Mouse (Mus musculus): ENCODE data around the gene Zdhhc18. TPM values are rescaled to one million over a fixed set of nuclear protein-coding genes. Genes with fewer than 3 reads are reported as not detected.

Zdhhc18 gene
- polyA plus RNA-seq, 1 experiment from 2014 or later, result 3.0 TPM

- Histone ChIP-seq H3K36me3 (replicated peaks) (peaks cover 61% of the 10 kb centered on the region), H3K4me3 (no peak overlapping the region), H3K27ac (replicated peaks) (peak overlapping the region; percentile 57), H3K9me3 (no peaks in the 10 kb centered on the region), H3K27me3 (replicated peaks; ENCODE audit: low read depth, poor library complexity, severe bottlenecking) (no peaks in the 10 kb centered on the region), H3K4me1 (peaks cover 24% of the 10 kb centered on the region)
- no peak for DNase-seq (ENCODE audit: low spot score)
- WGBS, result 54% methylated on average over 11 of the region's 11 CpGs
Observed at GRCm38 (mm10) chr4:133625621-133626071, 24.3 kb downstream of the Zdhhc18 start.

DNA sequence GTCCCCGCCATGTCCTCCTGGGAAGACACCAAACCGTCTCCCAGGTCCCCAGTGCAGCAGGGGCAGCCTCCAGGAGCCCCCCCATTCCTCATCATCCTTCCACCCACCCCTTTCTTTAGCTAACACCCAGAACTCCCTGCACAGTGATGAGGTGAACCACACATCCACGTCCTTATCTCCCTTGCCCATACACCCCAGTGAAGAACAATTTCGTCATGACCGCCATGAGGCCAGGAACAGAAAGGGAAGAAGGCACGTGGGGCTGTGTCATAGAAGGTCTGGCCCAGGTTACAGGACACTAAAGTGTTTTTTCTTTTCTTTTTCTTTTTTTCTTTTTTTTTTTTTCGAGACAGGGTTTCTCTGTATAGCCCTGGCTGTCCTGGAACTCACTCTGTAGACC, 25.1 kb downstream of the Zdhhc18 start:
- peaks cover 63% of the 10 kb centered on the region for H3K36me3 ChIP-seq (replicated peaks)
- H3K4me3 ChIP-seq, result no peak overlapping the region
- H3K4me1 ChIP-seq, result peaks cover 19% of the 10 kb centered on the region
- 92% methylated on average over 7 of the region's 7 CpGs for WGBS
- no peak overlapping the region for H3K27ac ChIP-seq (replicated peaks)
- no peaks in the 10 kb centered on the region for H3K9me3 ChIP-seq
- no peaks in the 10 kb centered on the region for H3K27me3 ChIP-seq (replicated peaks; ENCODE audit: low read depth, poor library complexity, severe bottlenecking)
- no peak for DNase-seq (ENCODE audit: low spot score)

DNA sequence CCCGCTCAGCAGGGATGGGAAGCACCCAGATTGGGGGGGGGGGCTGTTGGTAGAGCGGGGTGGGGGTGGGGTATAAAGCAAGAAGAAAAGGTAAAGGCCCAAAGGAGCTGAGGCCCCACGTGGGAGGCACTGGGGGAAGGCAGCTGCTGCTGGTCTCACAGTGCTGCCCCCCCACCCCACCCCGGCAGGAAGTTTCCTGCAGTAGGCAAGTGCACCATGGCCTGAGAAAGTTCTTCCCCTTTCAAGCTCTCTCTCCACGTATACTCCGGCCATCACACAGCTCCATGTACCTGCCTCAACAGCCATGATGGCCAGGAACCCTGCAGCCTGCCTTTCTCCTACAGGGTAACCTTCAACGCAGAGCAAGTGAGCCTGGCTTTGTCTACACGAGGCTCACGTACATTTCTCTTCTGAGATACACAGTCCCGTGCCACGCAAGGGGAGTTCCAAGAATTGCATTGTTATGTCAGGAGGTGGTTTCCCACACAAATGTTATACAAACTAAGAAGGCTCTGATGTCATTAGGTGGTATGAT, 27.7 kb downstream of the Zdhhc18 start:
- H3K27me3 ChIP-seq (replicated peaks; ENCODE audit: low read depth, poor library complexity, severe bottlenecking), result no peaks in the 10 kb centered on the region
- DNase-seq (ENCODE audit: low spot score), result no peak
- H3K4me1 ChIP-seq, result peaks cover 21% of the 10 kb centered on the region
- WGBS, result 80% methylated on average over 11 of the region's 11 CpGs
- no peaks in the 10 kb centered on the region for H3K9me3 ChIP-seq
- H3K36me3 ChIP-seq (replicated peaks), result peaks cover 85% of the 10 kb centered on the region
- H3K27ac ChIP-seq (replicated peaks), result no peak overlapping the region
- no peak overlapping the region for H3K4me3 ChIP-seq

DNA sequence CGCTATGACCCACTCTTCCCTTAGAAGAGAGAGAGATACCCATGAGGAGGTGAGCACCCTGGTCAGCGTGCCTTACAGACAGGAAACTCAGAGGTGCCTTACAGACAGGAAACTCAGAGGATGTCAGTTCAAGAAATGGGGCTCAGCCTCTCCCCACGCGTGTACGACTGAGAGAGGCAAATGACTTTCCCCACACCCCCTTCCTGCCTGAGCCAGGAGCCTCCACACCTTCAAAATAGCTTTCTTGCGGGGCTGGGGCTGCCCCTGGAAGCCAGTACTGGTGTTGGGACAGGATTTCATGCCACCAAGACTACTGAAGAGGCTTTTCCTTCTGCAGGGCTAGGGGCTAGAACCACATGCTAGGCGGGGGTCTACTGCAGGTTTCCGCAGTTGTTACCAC, 29.3 kb downstream of the Zdhhc18 start:
- no peak overlapping the region for H3K27ac ChIP-seq (replicated peaks)
- no peaks in the 10 kb centered on the region for H3K9me3 ChIP-seq
- DNase-seq (ENCODE audit: low spot score), result no peak
- WGBS, result 92% methylated on average over 8 of the region's 8 CpGs
- no peak overlapping the region for H3K4me3 ChIP-seq
- H3K27me3 ChIP-seq (replicated peaks; ENCODE audit: low read depth, poor library complexity, severe bottlenecking), result no peaks in the 10 kb centered on the region
- peaks cover 84% of the 10 kb centered on the region for H3K36me3 ChIP-seq (replicated peaks)
- peaks cover 10% of the 10 kb centered on the region for H3K4me1 ChIP-seq

GRCm38 (mm10) chr4:133619473-133620136, 30.3 kb downstream of the Zdhhc18 start:
- Histone ChIP-seq H3K27ac (replicated peaks) (no peak overlapping the region), H3K36me3 (replicated peaks) (peaks cover 84% of the 10 kb centered on the region), H3K9me3 (no peaks in the 10 kb centered on the region), H3K4me3 (no peak overlapping the region), H3K4me1 (0 out of 2 replicates have a peak, but pooled peaks cover 5% of the 10 kb centered on the region), H3K27me3 (replicated peaks; ENCODE audit: low read depth, poor library complexity, severe bottlenecking) (no peaks in the 10 kb centered on the region)
- 75% methylated on average over 4 of the region's 4 CpGs for WGBS
- DNase-seq (ENCODE audit: low spot score), result no peak

DNA sequence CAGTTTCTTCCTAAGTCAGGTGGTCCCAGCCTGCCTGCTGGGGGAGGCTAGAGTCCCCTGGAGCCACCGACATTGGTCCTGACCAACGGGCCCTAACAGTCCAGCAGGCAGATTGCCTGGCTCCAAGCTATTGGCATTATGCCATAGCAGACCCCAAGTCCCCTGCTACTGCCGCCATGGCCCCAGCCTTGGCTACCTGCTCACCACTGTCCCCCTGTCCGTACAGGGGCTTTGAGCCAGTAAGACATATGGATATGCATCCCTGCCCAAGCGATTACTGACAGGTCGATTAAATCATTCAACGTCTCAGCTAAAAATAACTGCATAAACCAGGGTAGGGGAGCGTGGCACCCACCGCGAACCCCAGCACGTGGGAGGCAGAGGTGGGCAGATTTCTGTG, 32.0 kb downstream of the Zdhhc18 start:
- 95% methylated on average over 11 of the region's 11 CpGs for WGBS
- peaks cover 89% of the 10 kb centered on the region for H3K36me3 ChIP-seq (replicated peaks)
- no peaks in the 10 kb centered on the region for H3K9me3 ChIP-seq

DNA sequence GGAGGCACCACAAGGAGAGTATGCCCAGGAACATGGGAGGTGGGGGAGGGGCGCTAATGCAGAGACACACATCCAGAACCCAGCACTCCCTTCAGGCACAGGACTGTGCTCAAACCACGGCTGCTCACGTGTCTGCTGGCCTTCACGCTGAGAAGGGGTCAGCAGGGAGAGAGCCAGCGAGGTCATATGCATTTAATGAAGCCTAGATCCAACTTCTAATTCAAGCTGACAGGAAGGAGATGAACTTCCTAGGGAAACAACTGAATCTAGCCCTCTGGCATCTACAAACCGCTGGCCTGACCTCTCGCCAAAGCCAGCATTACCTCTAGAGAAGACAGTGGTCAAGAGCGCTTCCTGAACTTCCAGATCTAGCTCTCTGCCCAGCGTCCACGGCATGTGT, 34.5 kb downstream of the Zdhhc18 start:
- peaks cover 93% of the 10 kb centered on the region for H3K36me3 ChIP-seq (replicated peaks)

More for the DNA sequence above, 32.0 kb downstream of the Zdhhc18 start:
- Histone ChIP-seq H3K27me3 (replicated peaks; ENCODE audit: low read depth, poor library complexity, severe bottlenecking) (no peaks in the 10 kb centered on the region), H3K4me3 (no peak overlapping the region), H3K27ac (replicated peaks) (no peak overlapping the region), H3K4me1 (0 out of 2 replicates have a peak, but pooled peaks cover 5% of the 10 kb centered on the region)
- DNase-seq (ENCODE audit: low spot score), result no peak

GRCm38 (mm10) chr4:133614274-133614761, 35.6 kb downstream of the Zdhhc18 start:
- DNase-seq (ENCODE audit: low spot score), result no peak
- Histone ChIP-seq H3K9me3 (peaks cover 8% of the 10 kb centered on the region; the same call in 1 of the 2 replicates), H3K27me3 (replicated peaks; ENCODE audit: low read depth, poor library complexity, severe bottlenecking) (no peaks in the 10 kb centered on the region), H3K4me1 (peaks cover 3% of the 10 kb centered on the region; the same call in 1 of the 2 replicates), H3K36me3 (replicated peaks) (peaks cover 93% of the 10 kb centered on the region), H3K27ac (replicated peaks) (no peak overlapping the region), H3K4me3 (no peak overlapping the region)
- 94% methylated on average over 8 of the region's 8 CpGs for WGBS

More for the DNA sequence above, 34.5 kb downstream of the Zdhhc18 start:
- H3K27ac ChIP-seq (replicated peaks), result no peak overlapping the region
- 0 out of 2 replicates have a peak, but pooled peaks cover 2% of the 10 kb centered on the region for H3K4me1 ChIP-seq
- no peaks in the 10 kb centered on the region for H3K27me3 ChIP-seq (replicated peaks; ENCODE audit: low read depth, poor library complexity, severe bottlenecking)
- 75% methylated on average over 10 of the region's 10 CpGs for WGBS
- no peak for DNase-seq (ENCODE audit: low spot score)
- H3K4me3 ChIP-seq, result no peak overlapping the region
- H3K9me3 ChIP-seq, result peaks cover 8% of the 10 kb centered on the region; the same call in 1 of the 2 replicates

DNA sequence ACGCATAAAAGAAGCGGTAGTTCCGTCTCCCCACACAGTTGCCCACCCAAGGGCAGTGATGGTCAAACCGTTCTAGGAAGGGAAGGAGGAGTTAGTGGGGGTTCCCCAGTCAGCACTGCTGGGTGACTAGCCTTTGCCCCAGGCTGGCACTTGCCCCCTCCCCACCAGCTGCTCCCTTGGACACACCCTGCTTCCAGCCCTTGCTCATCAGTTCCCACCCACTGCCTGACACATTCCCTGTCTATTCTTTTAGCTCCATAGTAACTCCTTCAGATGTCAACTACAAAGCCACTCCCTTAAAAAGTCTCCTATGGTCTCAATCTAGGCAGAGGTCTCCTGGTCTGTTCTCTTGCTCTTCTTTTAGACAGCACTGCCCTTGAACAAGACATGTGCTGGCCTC, 36.1 kb downstream of the Zdhhc18 start:
- 93% methylated on average over 4 of the region's 4 CpGs for WGBS
- H3K27ac ChIP-seq (replicated peaks), result no peak overlapping the region
- H3K36me3 ChIP-seq (replicated peaks), result peaks cover 93% of the 10 kb centered on the region
- H3K4me1 ChIP-seq, result peaks cover 3% of the 10 kb centered on the region; the same call in 1 of the 2 replicates
- no peak for DNase-seq (ENCODE audit: low spot score)
- no peak overlapping the region for H3K4me3 ChIP-seq
- H3K27me3 ChIP-seq (replicated peaks; ENCODE audit: low read depth, poor library complexity, severe bottlenecking), result no peaks in the 10 kb centered on the region
- H3K9me3 ChIP-seq, result peaks cover 8% of the 10 kb centered on the region; the same call in 1 of the 2 replicates

GRCm38 (mm10) chr4:133613026-133613425, 36.9 kb downstream of the Zdhhc18 start:
- no peaks in the 10 kb centered on the region for H3K27me3 ChIP-seq (replicated peaks; ENCODE audit: low read depth, poor library complexity, severe bottlenecking)
- H3K9me3 ChIP-seq, result peaks cover 8% of the 10 kb centered on the region; the same call in 1 of the 2 replicates
- no peak overlapping the region for H3K27ac ChIP-seq (replicated peaks)
- 95% methylated on average over 8 of the region's 8 CpGs for WGBS
- peaks cover 3% of the 10 kb centered on the region; the same call in 1 of the 2 replicates for H3K4me1 ChIP-seq
- DNase-seq (ENCODE audit: low spot score), result no peak
- no peak overlapping the region for H3K4me3 ChIP-seq
- peaks cover 96% of the 10 kb centered on the region for H3K36me3 ChIP-seq (replicated peaks)

- Histone ChIP-seq H3K36me3 (replicated peaks) (peaks cover 95% of the 10 kb centered on the region), H3K4me3 (no peak overlapping the region), H3K4me1 (peaks cover 3% of the 10 kb centered on the region; the same call in 1 of the 2 replicates), H3K27me3 (replicated peaks; ENCODE audit: low read depth, poor library complexity, severe bottlenecking) (no peaks in the 10 kb centered on the region), H3K27ac (replicated peaks) (no peak overlapping the region), H3K9me3 (peaks cover 8% of the 10 kb centered on the region; the same call in 1 of the 2 replicates)
- 94% methylated on average over 7 of the region's 7 CpGs for WGBS
- DNase-seq (ENCODE audit: low spot score), result no peak
Observed at GRCm38 (mm10) chr4:133612416-133612815, 37.5 kb downstream of the Zdhhc18 start.

- no peak overlapping the region for H3K27ac ChIP-seq (replicated peaks)
- WGBS, result 94% methylated on average over 5 of the region's 5 CpGs
- peaks cover 8% of the 10 kb centered on the region; the same call in 1 of the 2 replicates for H3K4me1 ChIP-seq
- no peak overlapping the region for H3K4me3 ChIP-seq
- H3K9me3 ChIP-seq, result peaks cover 8% of the 10 kb centered on the region; the same call in 1 of the 2 replicates
- H3K27me3 ChIP-seq (replicated peaks; ENCODE audit: low read depth, poor library complexity, severe bottlenecking), result no peaks in the 10 kb centered on the region
- H3K36me3 ChIP-seq (replicated peaks), result peaks cover 95% of the 10 kb centered on the region
- no peak for DNase-seq (ENCODE audit: low spot score)
Observed at GRCm38 (mm10) chr4:133611815-133612214, 38.1 kb downstream of the Zdhhc18 start.

Measured in embryonic facial prominence, embryonic 10.5 days (tissue).